Mouse (Mus musculus) midbrain, embryonic 16.5 days (tissue): ENCODE data around the gene Trpv4. TPM values are rescaled to one million over a fixed set of nuclear protein-coding genes. Genes with fewer than 3 reads are reported as not detected.
A peak's percentile ranks its signal among the peaks of the same experiment; 100 is the strongest.

ENCODE experiments used
- ATAC-seq: fragments of 200-750 bp; cut with Nextera tagmentation; 2 replicates; pipeline ENCODE4 v1.8.0; 2017; ENCODE audit warnings: moderate TSS enrichment
- H3K27ac ChIP-seq: fragments of 300-500 bp; sonication (generic); 2 replicates; pipeline ENCODE4 v1.5.1; 2014; ENCODE audit warnings: mild to moderate bottlenecking, low read length, mixed read lengths
- H3K27me3 ChIP-seq: fragments of 300-500 bp; sonication (generic); 2 replicates; pipeline ENCODE4 v1.6.1; 2014; ENCODE audit warnings: low read depth, low read length, mixed read lengths; ENCODE audit not compliant: control insufficient read depth, insufficient read depth
- H3K36me3 ChIP-seq: fragments of 300-500 bp; sonication (generic); 2 replicates; pipeline ENCODE4 v1.6.1; 2014; ENCODE audit warnings: mild to moderate bottlenecking, low read length, moderate library complexity, mixed read lengths; ENCODE audit not compliant: control insufficient read depth, insufficient read depth
- H3K4me1 ChIP-seq: fragments of 300-500 bp; sonication (generic); 2 replicates; pipeline ENCODE4 v1.6.1; 2014; ENCODE audit warnings: mild to moderate bottlenecking, low read length, mixed read lengths; ENCODE audit not compliant: control insufficient read depth, insufficient read depth
- H3K4me2 ChIP-seq: fragments of 300-500 bp; sonication (generic); 2 replicates; pipeline ENCODE4 v1.6.1; 2014; ENCODE audit warnings: mild to moderate bottlenecking, low read length, mixed read lengths
- H3K4me3 ChIP-seq: fragments of 300-500 bp; sonication (generic); 2 replicates; pipeline ENCODE4 v1.5.1; 2014; ENCODE audit warnings: low read depth, mild to moderate bottlenecking, low read length, moderate library complexity, mixed read lengths
- H3K9ac ChIP-seq: fragments of 300-500 bp; sonication (generic); 2 replicates; pipeline ENCODE4 v1.6.1; 2014; ENCODE audit warnings: low read depth, low read length, mixed read lengths
- H3K9me3 ChIP-seq: fragments of 300-500 bp; sonication (generic); replicated peaks from 2 replicates; pipeline ENCODE4 v1.6.1; 2014; ENCODE audit warnings: mild to moderate bottlenecking, low read length, mixed read lengths; ENCODE audit not compliant: control insufficient read depth, poor library complexity, severe bottlenecking
- WGBS: fragments of 180-500 bp; shearing (Covaris S2); extraction: QIAGEN DNeasy Blood & Tissue Kit; methylation state at CpG from one replicate; pipeline ENCODE4 v1.1.7; 2014; 5-methylcytosine and 5-hydroxymethylcytosine counted together
- polyA plus RNA-seq: library from polyadenylated mRNA; unstranded; fragments of >200 nt; fragmentation: Nextera tagmentation; extraction: Ambion mirVana; gene quantifications from 2 replicates; pipeline ENCODE4 v1.2.1, GENCODE M21; 2015

Gene Trpv4
- polyA plus RNA-seq, 1 experiment from 2014 or later: 1.3 TPM

- WGBS: 61% methylated on average over 17 of the region's 17 CpGs
- no peaks in the 10 kb centered on the region for H3K9me3 ChIP-seq
- no peak for ATAC-seq
- H3K4me3 ChIP-seq: no peak overlapping the region
- H3K4me2 ChIP-seq: no peak overlapping the region
- peaks cover 3% of the 10 kb centered on the region for H3K4me1 ChIP-seq
- H3K27me3 ChIP-seq: no peaks in the 10 kb centered on the region
- 0 out of 2 replicates have a peak overlapping the region, but pooled peaks have one; percentile 17 for H3K27ac ChIP-seq
- H3K36me3 ChIP-seq: peaks cover 7% of the 10 kb centered on the region
- H3K9ac ChIP-seq: no peak overlapping the region
Observed at GRCm38 (mm10) chr5:114679841-114680591, 21.8 kb upstream of the Trpv4 start.

DNA sequence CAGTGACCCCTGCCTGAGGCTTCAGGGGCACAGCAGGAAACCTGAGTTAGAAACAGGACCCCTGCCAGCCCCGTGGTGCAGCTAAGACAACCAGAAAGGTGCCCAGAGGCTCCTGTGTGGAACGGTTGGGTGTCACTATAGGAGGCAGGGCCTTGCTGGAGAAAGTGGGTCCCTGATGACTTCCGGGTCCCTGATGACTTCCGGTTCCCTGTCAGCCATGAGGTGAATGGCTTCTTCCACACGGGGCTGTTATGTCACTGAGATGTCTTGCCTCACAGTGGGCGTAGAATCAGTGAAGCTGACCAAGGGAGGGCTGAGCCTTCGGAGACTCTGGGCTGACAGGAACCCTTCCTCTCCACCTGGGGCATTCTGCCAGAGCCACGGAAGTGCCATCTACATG, 16.4 kb upstream of the Trpv4 start:
- Histone ChIP-seq H3K4me2 (no peak overlapping the region), H3K9me3 (no peaks in the 10 kb centered on the region), H3K4me1 (no peaks in the 10 kb centered on the region; the same call in 1 of the 2 replicates), H3K9ac (no peak overlapping the region), H3K4me3 (no peak overlapping the region), H3K36me3 (peaks cover 13% of the 10 kb centered on the region), H3K27ac (no peak overlapping the region), H3K27me3 (no peaks in the 10 kb centered on the region)
- no peak for ATAC-seq
- WGBS: 85% methylated on average over 8 of the region's 8 CpGs

DNA sequence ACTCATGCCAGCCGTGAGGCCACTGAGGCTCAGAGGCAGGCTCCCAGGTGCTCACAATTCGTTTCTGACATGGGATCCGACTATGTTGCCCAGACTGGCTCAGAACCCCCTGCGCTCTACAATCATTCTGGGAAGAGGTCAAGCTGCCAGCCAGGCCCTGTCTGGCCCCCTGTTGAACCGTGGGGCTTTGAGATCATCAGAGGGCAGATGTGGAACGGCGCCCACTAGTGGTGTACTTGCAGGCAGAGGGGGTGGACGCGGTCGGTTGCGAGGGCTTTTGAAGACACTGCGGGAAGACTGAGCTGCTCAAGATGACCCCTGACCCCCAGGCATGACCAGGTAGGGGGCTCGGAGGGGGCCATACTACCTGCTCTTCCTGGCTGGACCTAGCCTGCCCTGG, 14.9 kb upstream of the Trpv4 start:
- Histone ChIP-seq H3K9me3 (no peaks in the 10 kb centered on the region), H3K4me3 (no peak overlapping the region), H3K4me2 (no peak overlapping the region), H3K27me3 (no peaks in the 10 kb centered on the region), H3K36me3 (peaks cover 13% of the 10 kb centered on the region), H3K4me1 (no peaks in the 10 kb centered on the region), H3K9ac (no peak overlapping the region), H3K27ac (no peak overlapping the region)
- WGBS: 91% methylated on average over 13 of the region's 13 CpGs
- no peak for ATAC-seq

GRCm38 (mm10) chr5:114669014-114669413, 10.8 kb upstream of the Trpv4 start:
- peaks cover 6% of the 10 kb centered on the region; the same call in 1 of the 2 replicates for H3K4me1 ChIP-seq
- 93% methylated on average over 5 of the region's 5 CpGs for WGBS

GRCm38 (mm10) chr5:114667228-114667856, 9.1 kb upstream of the Trpv4 start:
- H3K27me3 ChIP-seq: no peaks in the 10 kb centered on the region
- peak; percentile 91 for ATAC-seq
- no peaks in the 10 kb centered on the region for H3K9me3 ChIP-seq
- H3K27ac ChIP-seq: no peak overlapping the region
- peak overlapping the region; percentile 63 for H3K4me2 ChIP-seq
- H3K36me3 ChIP-seq: no peaks in the 10 kb centered on the region
- H3K4me1 ChIP-seq: peaks cover 6% of the 10 kb centered on the region; the same call in 1 of the 2 replicates
- H3K9ac ChIP-seq: 0 out of 2 replicates have a peak overlapping the region, but pooled peaks have one; percentile 3
- WGBS: 3% methylated on average over 36 of the region's 36 CpGs
- peak overlapping the region; percentile 29; the same call in 1 of the 2 replicates for H3K4me3 ChIP-seq

More at GRCm38 (mm10) chr5:114669014-114669413, 10.8 kb upstream of the Trpv4 start:
- Histone ChIP-seq H3K27ac (no peak overlapping the region), H3K27me3 (no peaks in the 10 kb centered on the region), H3K9me3 (no peaks in the 10 kb centered on the region), H3K36me3 (0 out of 2 replicates have a peak, but pooled peaks cover 3% of the 10 kb centered on the region), H3K4me2 (no peak overlapping the region), H3K4me3 (no peak overlapping the region), H3K9ac (no peak overlapping the region)
- ATAC-seq: no peak

DNA sequence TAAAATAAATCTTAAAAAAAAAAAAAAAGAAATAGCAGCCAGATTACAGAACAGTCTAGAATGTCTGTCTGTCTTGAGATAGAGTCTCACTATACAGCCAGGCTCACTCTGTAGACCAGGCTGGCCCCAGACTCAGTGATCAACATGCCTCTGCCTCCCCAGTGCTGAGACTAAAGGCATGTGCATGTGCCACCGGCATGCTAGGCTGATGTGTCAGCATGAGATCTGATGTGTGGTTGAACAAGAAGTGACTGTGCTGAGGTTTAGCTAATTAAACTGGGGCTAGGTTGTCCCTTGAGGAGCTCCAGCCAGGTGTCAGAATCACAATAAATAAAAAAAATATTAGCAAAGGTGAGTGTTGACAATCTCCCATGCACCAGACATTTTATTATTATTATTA, 8.4 kb upstream of the Trpv4 start:
- H3K9me3 ChIP-seq: no peaks in the 10 kb centered on the region
- H3K36me3 ChIP-seq: no peaks in the 10 kb centered on the region
- no peak for ATAC-seq
- H3K27me3 ChIP-seq: no peaks in the 10 kb centered on the region
- peaks cover 6% of the 10 kb centered on the region; the same call in 1 of the 2 replicates for H3K4me1 ChIP-seq
- H3K27ac ChIP-seq: no peak overlapping the region
- WGBS: 57% methylated on average over 1 of the region's 1 CpGs
- no peak overlapping the region for H3K9ac ChIP-seq
- no peak overlapping the region for H3K4me2 ChIP-seq
- no peak overlapping the region for H3K4me3 ChIP-seq

DNA sequence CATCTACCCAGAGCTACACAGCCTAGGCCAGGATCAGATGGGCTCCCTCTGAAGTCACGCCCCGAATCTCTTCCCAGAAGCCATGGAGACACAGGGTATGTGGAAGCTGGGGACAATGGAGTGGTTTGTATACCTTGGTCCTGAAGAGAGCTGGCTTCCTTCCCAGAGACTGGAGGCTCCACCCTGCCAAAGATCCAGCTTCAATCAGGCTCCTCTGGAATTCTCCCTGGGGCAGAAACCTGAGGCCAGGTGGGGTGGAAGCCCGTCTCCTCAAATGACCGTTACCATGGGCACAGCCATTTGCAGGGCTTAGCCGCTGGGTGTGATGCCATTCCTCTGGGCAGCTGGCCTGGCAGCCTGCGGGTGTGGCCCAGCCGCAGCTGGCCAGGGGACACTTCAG, 6.5 kb upstream of the Trpv4 start:
- Histone ChIP-seq H3K9me3 (no peaks in the 10 kb centered on the region), H3K9ac (no peak overlapping the region), H3K4me3 (no peak overlapping the region), H3K27ac (no peak overlapping the region), H3K36me3 (no peaks in the 10 kb centered on the region), H3K4me2 (no peak overlapping the region), H3K27me3 (no peaks in the 10 kb centered on the region), H3K4me1 (peaks cover 6% of the 10 kb centered on the region; the same call in 1 of the 2 replicates)
- no peak for ATAC-seq
- 75% methylated on average over 7 of the region's 7 CpGs for WGBS

DNA sequence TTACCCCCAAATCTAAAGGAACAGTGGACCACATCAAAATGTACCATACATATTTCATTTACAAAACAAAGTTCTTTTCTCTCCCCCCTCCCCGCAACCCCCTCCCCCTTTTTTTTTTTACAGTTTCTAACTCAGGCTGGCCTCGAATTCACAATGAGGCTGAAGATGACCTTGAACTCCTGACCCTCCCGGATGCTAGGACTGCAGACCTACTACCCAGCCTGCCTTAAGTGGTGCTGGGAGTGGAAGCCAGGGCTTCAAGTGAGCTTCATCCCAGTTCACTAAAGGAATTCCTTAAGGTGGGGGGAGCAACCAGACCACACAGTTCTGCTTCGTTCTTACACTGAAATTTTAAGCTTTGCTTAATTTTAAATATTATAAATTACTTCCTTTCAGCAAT, 5.9 kb upstream of the Trpv4 start:
- ATAC-seq: no peak
- Histone ChIP-seq H3K4me1 (peaks cover 6% of the 10 kb centered on the region; the same call in 1 of the 2 replicates), H3K9me3 (no peaks in the 10 kb centered on the region), H3K4me2 (no peak overlapping the region), H3K27me3 (peaks cover 2% of the 10 kb centered on the region), H3K4me3 (no peak overlapping the region), H3K27ac (no peak overlapping the region), H3K36me3 (no peaks in the 10 kb centered on the region), H3K9ac (no peak overlapping the region)
- WGBS: 88% methylated on average over 4 of the region's 4 CpGs

GRCm38 (mm10) chr5:114661029-114661428, 2.8 kb upstream of the Trpv4 start:
- Histone ChIP-seq H3K4me1 (peaks cover 9% of the 10 kb centered on the region), H3K4me2 (no peak overlapping the region), H3K36me3 (no peaks in the 10 kb centered on the region), H3K4me3 (no peak overlapping the region), H3K27me3 (peaks cover 31% of the 10 kb centered on the region), H3K9ac (no peak overlapping the region), H3K27ac (no peak overlapping the region), H3K9me3 (no peaks in the 10 kb centered on the region)
- no peak for ATAC-seq
- 73% methylated on average over 6 of the region's 6 CpGs for WGBS
